Mouse (Mus musculus): ENCODE data around the gene Tlx1. TPM values are rescaled to one million over a fixed set of nuclear protein-coding genes. Genes with fewer than 3 reads are reported as not detected.

Gene Tlx1
- polyA plus RNA-seq, 1 experiment from 2014 or later = 3.1 TPM

- Histone ChIP-seq H3K4me3 (no peak overlapping the region), H3K27ac (replicated peaks) (no peak overlapping the region), H3K4me1 (peaks cover 16% of the 10 kb centered on the region), H3K9me3 (peaks cover 13% of the 10 kb centered on the region), H3K27me3 (replicated peaks; ENCODE audit: low read depth, poor library complexity, severe bottlenecking) (peaks cover 45% of the 10 kb centered on the region), H3K36me3 (replicated peaks) (0 out of 2 replicates have a peak, but pooled peaks cover 4% of the 10 kb centered on the region)
- DNase-seq (ENCODE audit: low spot score) = peak; percentile 21
- 83% methylated on average over 3 of the region's 3 CpGs for WGBS
Observed at GRCm38 (mm10) chr19:45205311-45206105, 55.0 kb downstream of the Tlx1 start.

Other genes starting within 250 kb of the Tlx1 start
- 56.3 and 57.8 TPM in 2 replicates for gene Slf2, start 219.5 kb upstream of the Tlx1 start, polyA plus RNA-seq (2016; fragmentation: Nextera tagmentation; extraction: Ambion mirVana)
- gene Sema4g, start 161.6 kb upstream of the Tlx1 start, polyA plus RNA-seq (2016; fragmentation: Nextera tagmentation; extraction: Ambion mirVana) = 3.7 and 4.8 TPM in 2 replicates
- 40.9 and 41.8 TPM in 2 replicates for gene Twnk, start 145.0 kb upstream of the Tlx1 start, polyA plus RNA-seq (2016; fragmentation: Nextera tagmentation; extraction: Ambion mirVana)
- 70.6 and 74.8 TPM in 2 replicates for gene Mrpl43, start 144.2 kb upstream of the Tlx1 start, polyA plus RNA-seq (2016; fragmentation: Nextera tagmentation; extraction: Ambion mirVana)
- gene Lzts2, start 136.3 kb upstream of the Tlx1 start, polyA plus RNA-seq (2016; fragmentation: Nextera tagmentation; extraction: Ambion mirVana) = 69.8 and 75.0 TPM in 2 replicates
- 0.27 and 0.65 TPM in 2 replicates for gene Pdzd7, start 105.0 kb upstream of the Tlx1 start, polyA plus RNA-seq (2016; fragmentation: Nextera tagmentation; extraction: Ambion mirVana)
- 7.7 and 9.8 TPM in 2 replicates for gene Sfxn3, start 103.2 kb upstream of the Tlx1 start, polyA plus RNA-seq (2016; fragmentation: Nextera tagmentation; extraction: Ambion mirVana)
- 3.7 and 6.7 TPM in 2 replicates for gene Kazald1, start 75.4 kb upstream of the Tlx1 start, polyA plus RNA-seq (2016; fragmentation: Nextera tagmentation; extraction: Ambion mirVana)
- 0.22 and 0.40 TPM in 2 replicates for gene Lbx1, start 85.1 kb downstream of the Tlx1 start, polyA plus RNA-seq (2016; fragmentation: Nextera tagmentation; extraction: Ambion mirVana)
- gene Btrc, start 213.1 kb downstream of the Tlx1 start, polyA plus RNA-seq (2016; fragmentation: Nextera tagmentation; extraction: Ambion mirVana) = 52.2 and 55.4 TPM in 2 replicates

All from embryonic facial prominence, embryonic 10.5 days (tissue).